ENCODE assay signal across 8 mouse cellular contexts in genomic region chr5:122049664-122050016, GRCm38 (mm10). TPM values are rescaled to one million over a fixed set of nuclear protein-coding genes. Genes with fewer than 3 reads are reported as not detected.
DNase-seq lines count a peak whose midpoint lies in the region; ATAC-seq and TF ChIP-seq lines count a peak whose summit lies in the region.

No protein-coding gene starts in this region.

- H3K4me3 ChIP-seq in left cerebral cortex, adult 2 months: peak overlapping the region; percentile 70
- H3K4me3 ChIP-seq in forebrain, embryonic 11.5 days (ENCODE audit: low read depth, low read length): peak overlapping the region; percentile 79
- peak overlapping the region; percentile 70 for H3K4me3 ChIP-seq in intestine, postnatal 0 days (ENCODE audit: low read depth, low read length)
- H3K4me3 ChIP-seq in midbrain, embryonic 10.5 days: peak overlapping the region; percentile 86

- peak overlapping the region; percentile 83 for H3K27ac ChIP-seq in left cerebral cortex, adult 2 months
- peak overlapping the region; percentile 79 for H3K27ac ChIP-seq in forebrain, embryonic 11.5 days (ENCODE audit: low read depth, low read length)
- no peak overlapping the region for H3K27ac ChIP-seq in intestine, postnatal 0 days (ENCODE audit: low read depth, low read length)
- peak overlapping the region; percentile 98 for H3K27ac ChIP-seq in midbrain, embryonic 10.5 days (replicated peaks)

- H3K9me3 ChIP-seq in forebrain, embryonic 11.5 days (ENCODE audit: control insufficient read depth, low read length): no peaks in the 10 kb centered on the region
- H3K9me3 ChIP-seq in intestine, postnatal 0 days (ENCODE audit: control insufficient read depth): no peaks in the 10 kb centered on the region
- no peaks in the 10 kb centered on the region for H3K9me3 ChIP-seq in midbrain, embryonic 10.5 days (replicated peaks)

- ATAC-seq in forebrain, embryonic 11.5 days (replicated peaks; ENCODE audit: low FRiP score): peak; percentile 16; the same call in 1 of the 2 replicates
- ATAC-seq in intestine, postnatal 0 days: peak; percentile 33
- no peak for ATAC-seq in erythroid progenitor cell, adult 5-6 weeks (replicated peaks; ENCODE audit: low FRiP score, poor library complexity, severe bottlenecking)

- H3K36me3 ChIP-seq in forebrain, embryonic 11.5 days (ENCODE audit: control insufficient read depth, insufficient read depth, low read length): no peaks in the 10 kb centered on the region
- no peaks in the 10 kb centered on the region for H3K36me3 ChIP-seq in intestine, postnatal 0 days (ENCODE audit: control insufficient read depth, insufficient read depth)
- H3K36me3 ChIP-seq in midbrain, embryonic 10.5 days: no peaks in the 10 kb centered on the region

- peak overlapping the region; percentile 94 for H3K4me2 ChIP-seq in forebrain, embryonic 11.5 days (ENCODE audit: low read depth, low read length, severe bottlenecking)
- H3K4me2 ChIP-seq in intestine, postnatal 0 days (replicated peaks; ENCODE audit: low read depth): peak overlapping the region; percentile 89

- intact Hi-C loops in left cerebral cortex, adult 2 months (cut with DNase I): loop anchor here (1.0 to 5.0 kb wide), 3 partner anchors 40 to 157 kb away; no protein-coding TSS in a partner anchor

- no peak for TF ChIP-seq CTCF in left cerebral cortex, adult 2 months (IDR thresholded peaks at IDR 0.05)
- no peak for TF ChIP-seq CTCF in intestine, postnatal 0 days (IDR thresholded peaks at IDR 0.05; ENCODE audit: low read depth)

- peak; percentile 67 to 75 for DNase-seq in left cerebral cortex, adult 2 months (ENCODE audit: extremely low spot score in 1 of 2, low spot score in 2 of 2)
- no peak for DNase-seq in left cerebral cortex, adult 11 months (ENCODE audit: low spot score)
- peak; percentile 75 for DNase-seq in brain, adult 2 months (ENCODE audit: low read depth, low spot score)
- peak; percentile 88 for DNase-seq in forebrain, embryonic 11.5 days (ENCODE audit: low spot score)
- DNase-seq in midbrain, embryonic 10.5 days (ENCODE audit: low spot score): peak; percentile 74
- DNase-seq in testis, postnatal 10 days (ENCODE audit: low spot score): peak; percentile 83

- H3K9ac ChIP-seq in forebrain, embryonic 11.5 days (ENCODE audit: low read length): peak overlapping the region; percentile 83
- peak overlapping the region; percentile 52 for H3K9ac ChIP-seq in intestine, postnatal 0 days (ENCODE audit: low read depth, low read length)

- 0% methylated on average over 9 of the region's 43 CpGs for WGBS in forebrain, embryonic 11.5 days
- WGBS in intestine, postnatal 0 days: 0% methylated on average over 7 of the region's 43 CpGs
- 0% methylated on average over 36 of the region's 43 CpGs for WGBS in midbrain, embryonic 10.5 days

- peaks cover 28% of the 10 kb centered on the region for H3K4me1 ChIP-seq in forebrain, embryonic 11.5 days (replicated peaks; ENCODE audit: control insufficient read depth, insufficient read depth, low read length)
- 0 out of 2 replicates have a peak, but pooled peaks cover 3% of the 10 kb centered on the region for H3K4me1 ChIP-seq in intestine, postnatal 0 days (replicated peaks; ENCODE audit: control insufficient read depth, insufficient read depth, low read length)
- peaks cover 68% of the 10 kb centered on the region for H3K4me1 ChIP-seq in midbrain, embryonic 10.5 days

- H3K27me3 ChIP-seq in forebrain, embryonic 11.5 days (ENCODE audit: control insufficient read depth, insufficient read depth, low read length): peaks cover 11% of the 10 kb centered on the region
- H3K27me3 ChIP-seq in intestine, postnatal 0 days (replicated peaks; ENCODE audit: control insufficient read depth, insufficient read depth, low read length): peaks cover 44% of the 10 kb centered on the region
- H3K27me3 ChIP-seq in midbrain, embryonic 10.5 days (ENCODE audit: low read depth, poor library complexity, severe bottlenecking): peaks cover 80% of the 10 kb centered on the region

RNA-seq across cellular contexts. Expression of gene Cux2, which starts 0.3 kb away (rescaled TPM):
- 100 to 1,000 TPM; 194 to 215 TPM for total RNA-seq in left cerebral cortex, adult 2 months (2021)
- 11.3 and 13.2 TPM in 2 replicates for polyA plus RNA-seq in forebrain, embryonic 11.5 days (2014; fragmentation: Nextera tagmentation; extraction: Ambion mirVana)
- 1.5 and 1.9 TPM in 2 replicates for polyA plus RNA-seq in intestine, postnatal 0 days (2015; fragmentation: Nextera tagmentation; extraction: Ambion mirVana)
- polyA plus RNA-seq in midbrain, embryonic 10.5 days (2016; fragmentation: Nextera tagmentation; extraction: Ambion mirVana): 6.4 and 10.2 TPM in 2 replicates
- not detected in 2 replicates for total RNA-seq in erythroid progenitor cell, adult 5-6 weeks (2015; ENCODE audit: low replicate concordance)
- total RNA-seq in erythroid progenitor cell, adult 5-6 weeks (2017; ENCODE audit: low replicate concordance): not detected in 2 replicates

RNA-seq across cellular contexts. Expression of gene Myl2, which starts 51.1 kb away (rescaled TPM):
- 1 to 10 TPM in 1 of 2 experiments, under 1 TPM in 1; 0.86 to 1.4 TPM for total RNA-seq in left cerebral cortex, adult 2 months (2021)
- not detected in 2 replicates for polyA plus RNA-seq in forebrain, embryonic 11.5 days (2014; fragmentation: Nextera tagmentation; extraction: Ambion mirVana)
- not detected in 2 replicates for polyA plus RNA-seq in intestine, postnatal 0 days (2015; fragmentation: Nextera tagmentation; extraction: Ambion mirVana)
- 0.43 and 0.59 TPM in 2 replicates for polyA plus RNA-seq in midbrain, embryonic 10.5 days (2016; fragmentation: Nextera tagmentation; extraction: Ambion mirVana)
- total RNA-seq in erythroid progenitor cell, adult 5-6 weeks (2015; ENCODE audit: low replicate concordance): not detected in 2 replicates
- total RNA-seq in erythroid progenitor cell, adult 5-6 weeks (2017; ENCODE audit: low replicate concordance): 8.2 TPM in 1 of 2 replicates, not detected in the other
